In genomic region chr6:38065122-38065500, GRCm38 (mm10) we compare ENCODE assay signal across 9 mouse cellular contexts. TPM values are rescaled to one million over a fixed set of nuclear protein-coding genes. Genes with fewer than 3 reads are reported as not detected.
DNase-seq lines count a peak whose midpoint lies in the region; TF ChIP-seq lines count a peak whose summit lies in the region.
"Had no signal": no experiment of that assay in that cellular context is flagged by ENCODE, and none has a peak within 500 bp of the region (broad histone marks: within the 10 kb centered on the region; RNA-seq: fewer than 3 reads in every experiment).

No protein-coding gene starts in this region.

- 67% methylated on average over 3 of the region's 3 CpGs for WGBS in kidney, adult 2 months

- no peak for TF ChIP-seq POLR2A in brain, embryonic 14.5 days (IDR thresholded peaks at IDR 0.05; ENCODE audit: borderline replicate concordance, extremely low read depth, insufficient read depth, insufficient read length, poor library complexity, severe bottlenecking)
- TF ChIP-seq POLR2A in kidney, adult 2 months (IDR thresholded peaks at IDR 0.05; ENCODE audit: low read depth, low read length), result no peak

- peak; percentile 59 for DNase-seq in adipocyte (ENCODE audit: low spot score)
- peak; percentile 76 for DNase-seq in brain, embryonic 14.5 days (ENCODE audit: low read depth)
- peak; percentile 47 to 70 for DNase-seq in frontal cortex, postnatal 36 days (ENCODE audit: low spot score in 2 of 2)
- DNase-seq in left cerebral cortex, postnatal 14 days (ENCODE audit: low spot score in 2 of 2), result peak; percentile 66 to 79
- DNase-seq in retina, embryonic 14.5 days (ENCODE audit: low spot score), result no peak
- DNase-seq in retina, postnatal 1 day, result no peak
- DNase-seq in kidney, adult 2 months, result no peak

- no peak overlapping the region for H3K27ac ChIP-seq in kidney, adult 2 months (ENCODE audit: insufficient read depth, low read depth, low read length)
- H3K27ac ChIP-seq: limb, embryonic 13.5 days had no signal

- H3K4me1 ChIP-seq in kidney, adult 2 months (ENCODE audit: control insufficient read depth, insufficient read depth, low read length), result no peaks in the 10 kb centered on the region

- no peak overlapping the region for H3K4me3 ChIP-seq in kidney, adult 2 months (ENCODE audit: insufficient read depth, low read depth, low read length)
- H3K4me3 ChIP-seq: heart, embryonic 12.5 days; limb, embryonic 13.5 days had no signal

- H3K27me3 ChIP-seq in kidney, adult 2 months (replicated peaks; ENCODE audit: control insufficient read depth, insufficient read depth, low read length), result no peaks in the 10 kb centered on the region
- H3K27me3 ChIP-seq: heart, embryonic 12.5 days; limb, embryonic 13.5 days had no signal

- TF ChIP-seq CTCF in brain, embryonic 14.5 days (IDR thresholded peaks at IDR 0.05; ENCODE audit: borderline replicate concordance, extremely low read depth, insufficient read depth, insufficient read length), result no peak
- TF ChIP-seq CTCF in kidney, adult 2 months (conservative IDR thresholded peaks at IDR 0.05; ENCODE audit: insufficient read depth, insufficient read length, low read depth, low read length), result no peak

- H3K36me3 ChIP-seq in kidney, adult 2 months (ENCODE audit: control insufficient read depth, insufficient read depth, low read length), result peaks cover 6% of the 10 kb centered on the region; the same call in 1 of the 2 replicates
- H3K36me3 ChIP-seq: heart, embryonic 12.5 days; limb, embryonic 13.5 days had no signal

- intact Hi-C loops in left cerebral cortex, postnatal 14 days (cut with DNase I), result loop anchor here (5.0 to 10.0 kb wide), 3 partner anchors 190 to 598 kb away; partner anchors contain the start of gene Trim24

RNA-seq across cellular contexts. Expression of gene Svopl, which starts 18.3 kb away (rescaled TPM):
- 0.26 and 0.78 TPM in 2 replicates for polyA plus RNA-seq in brain, embryonic 14.5 days (2012; rRNA removed)
- under 1 TPM in 1 of 2 experiments, not detected in 1; 0.66 TPM for total RNA-seq in left cerebral cortex, postnatal 14 days (2021)
- 13.5 and 14.3 TPM in 2 replicates for polyA plus RNA-seq in kidney, adult 2 months (2012; rRNA removed)

RNA-seq across cellular contexts. Expression of gene Tmem213, which starts 43.9 kb away (rescaled TPM):
- 0.15 TPM in 1 of 2 replicates, not detected in the other for polyA plus RNA-seq in brain, embryonic 14.5 days (2012; rRNA removed)
- not detected for total RNA-seq in left cerebral cortex, postnatal 14 days (2021)
- 240 and 279 TPM in 2 replicates for polyA plus RNA-seq in kidney, adult 2 months (2012; rRNA removed)
- polyA plus RNA-seq: heart, embryonic 12.5 days had no signal

RNA-seq across cellular contexts. Expression of gene Atp6v0a4, which starts 59.3 kb away (rescaled TPM):
- polyA plus RNA-seq in brain, embryonic 14.5 days (2012; rRNA removed), result 0.44 and 0.48 TPM in 2 replicates
- 1 to 10 TPM; 5.1 to 6.0 TPM for total RNA-seq in left cerebral cortex, postnatal 14 days (2021)
- 259 and 302 TPM in 2 replicates for polyA plus RNA-seq in kidney, adult 2 months (2012; rRNA removed)

Comparison
In these comparisons a context has a peak if more than half of its experiments do, and no peak if none do; other contexts are left out.
1. DNase-seq: peak in adipocyte (single experiment), brain, embryonic 14.5 days (single experiment), frontal cortex, postnatal 36 days (2 of 2) and left cerebral cortex, postnatal 14 days (2 of 2); none in retina, embryonic 14.5 days (single experiment), retina, postnatal 1 day (single experiment) and kidney, adult 2 months (single experiment).
2. RNA of gene Tmem213, which starts 43.9 kb away (polyA plus RNA-seq): 240 to 279 TPM in kidney, adult 2 months; 0.15 TPM in brain, embryonic 14.5 days; every median in the first group is over 100 times any median in the second.
3. RNA of gene Atp6v0a4, which starts 59.3 kb away (polyA plus RNA-seq): 259 to 302 TPM in kidney, adult 2 months; 0.44 to 0.48 TPM in brain, embryonic 14.5 days; every median in the first group is over 100 times any median in the second.